Mouse (Mus musculus): ENCODE measurements around the gene Fads2. TPM values are rescaled to one million over a fixed set of nuclear protein-coding genes. Genes with fewer than 3 reads are reported as not detected.

The Fads2 gene
- polyA plus RNA-seq, 1 experiment from 2014 or later = 165 TPM

GRCm38 (mm10) chr19:10071166-10071565 is 30.4 kb downstream of the Fads2 start:
- peak; percentile 36; the same call in 1 of the 2 replicates for ATAC-seq (ENCODE audit: low FRiP score)
- peak overlapping the region; percentile 61 for H3K27ac ChIP-seq (replicated peaks)
- H3K4me2 ChIP-seq = no peak overlapping the region
- no peak overlapping the region for H3K9ac ChIP-seq (replicated peaks)
- peaks cover 94% of the 10 kb centered on the region for H3K36me3 ChIP-seq
- H3K4me1 ChIP-seq = 0 out of 2 replicates have a peak, but pooled peaks cover 4% of the 10 kb centered on the region
- H3K4me3 ChIP-seq (replicated peaks) = no peak overlapping the region
- no peaks in the 10 kb centered on the region for H3K9me3 ChIP-seq (replicated peaks)
- WGBS = 66% methylated on average over 5 of the region's 5 CpGs
- no peaks in the 10 kb centered on the region for H3K27me3 ChIP-seq (replicated peaks)

DNA sequence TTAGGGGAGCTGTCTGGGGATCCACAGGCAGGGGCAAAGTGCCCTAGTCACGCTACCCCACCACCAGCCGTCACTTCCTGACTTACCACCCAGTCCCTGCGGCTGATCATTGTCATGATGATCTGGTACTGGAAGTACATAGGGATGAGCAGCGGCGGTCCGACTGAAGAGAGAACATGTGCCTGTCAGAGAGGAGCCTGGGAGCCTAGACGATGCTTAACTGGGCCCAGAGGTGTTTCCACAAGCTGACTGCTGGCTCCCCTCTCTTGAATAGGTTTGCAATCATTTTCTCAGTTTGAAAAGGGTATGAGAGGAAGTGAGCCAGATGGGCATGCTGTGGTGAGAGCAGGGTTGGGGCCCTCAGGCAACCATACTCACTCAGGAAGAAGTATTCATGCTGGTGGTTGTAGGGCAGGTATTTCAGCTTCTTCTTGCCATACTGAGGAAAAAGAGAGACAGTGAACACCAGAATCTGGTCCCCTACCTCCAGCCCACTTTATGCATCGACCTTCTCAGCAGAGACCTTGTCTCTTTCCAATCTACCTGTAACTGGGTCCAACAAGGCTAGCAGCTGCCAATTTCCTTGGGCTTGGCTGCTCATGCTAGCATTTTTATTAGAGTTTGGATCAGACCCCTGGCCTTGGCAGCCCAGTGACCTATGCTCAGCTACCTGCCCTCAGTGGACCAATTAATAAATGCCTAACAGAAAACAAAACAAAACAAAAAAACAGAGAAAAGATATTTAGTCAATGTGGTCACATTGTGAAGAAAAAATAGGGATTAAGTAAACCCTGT is 31.2 kb downstream of the Fads2 start:
- H3K4me2 ChIP-seq = no peak overlapping the region
- ATAC-seq (ENCODE audit: low FRiP score) = no peak
- no peaks in the 10 kb centered on the region for H3K27me3 ChIP-seq (replicated peaks)
- no peak overlapping the region for H3K4me3 ChIP-seq (replicated peaks)
- H3K4me1 ChIP-seq = 0 out of 2 replicates have a peak, but pooled peaks cover 4% of the 10 kb centered on the region
- H3K9me3 ChIP-seq (replicated peaks) = no peaks in the 10 kb centered on the region
- no peak overlapping the region; the same call in 1 of the 2 replicates for H3K27ac ChIP-seq (replicated peaks)
- peaks cover 94% of the 10 kb centered on the region for H3K36me3 ChIP-seq
- H3K9ac ChIP-seq (replicated peaks) = no peak overlapping the region
- WGBS = 92% methylated on average over 8 of the region's 8 CpGs

DNA sequence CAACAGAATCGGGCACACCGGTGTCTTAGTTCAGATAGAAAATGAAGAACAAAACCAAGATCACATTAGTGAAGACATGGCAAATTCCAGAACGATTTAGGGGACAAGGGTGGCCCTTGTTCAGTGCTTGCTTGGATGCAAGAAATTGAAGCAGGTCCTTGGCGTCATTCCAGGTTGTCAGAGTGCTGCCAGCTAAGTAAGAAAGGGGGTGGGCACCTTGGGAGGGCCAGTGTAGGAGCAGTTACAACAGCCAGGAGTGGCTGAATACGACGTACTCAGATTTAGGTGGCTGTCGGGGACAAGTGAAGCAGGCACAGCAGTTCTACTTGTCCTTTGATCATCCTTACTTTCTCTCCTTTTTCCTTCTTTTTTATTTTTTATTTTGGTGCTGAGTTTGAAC is 33.8 kb downstream of the Fads2 start:
- no peak overlapping the region for H3K27ac ChIP-seq (replicated peaks)
- no peaks in the 10 kb centered on the region for H3K27me3 ChIP-seq (replicated peaks)
- no peak overlapping the region for H3K9ac ChIP-seq (replicated peaks)
- 0 out of 2 replicates have a peak, but pooled peaks cover 7% of the 10 kb centered on the region for H3K4me1 ChIP-seq
- H3K36me3 ChIP-seq = peaks cover 93% of the 10 kb centered on the region
- H3K4me3 ChIP-seq (replicated peaks) = no peak overlapping the region
- 71% methylated on average over 7 of the region's 7 CpGs for WGBS
- ATAC-seq (ENCODE audit: low FRiP score) = no peak
- no peaks in the 10 kb centered on the region for H3K9me3 ChIP-seq (replicated peaks)
- H3K4me2 ChIP-seq = no peak overlapping the region

- H3K9ac ChIP-seq (replicated peaks) = no peak overlapping the region
- H3K9me3 ChIP-seq (replicated peaks) = no peaks in the 10 kb centered on the region
- no peaks in the 10 kb centered on the region for H3K27me3 ChIP-seq (replicated peaks)
- no peak overlapping the region for H3K4me3 ChIP-seq (replicated peaks)
- 0 out of 2 replicates have a peak, but pooled peaks cover 7% of the 10 kb centered on the region for H3K4me1 ChIP-seq
- ATAC-seq (ENCODE audit: low FRiP score) = no peak
- H3K36me3 ChIP-seq = peaks cover 96% of the 10 kb centered on the region
- 95% methylated on average over 3 of the region's 3 CpGs for WGBS
- H3K27ac ChIP-seq (replicated peaks) = no peak overlapping the region
- H3K4me2 ChIP-seq = no peak overlapping the region
Observed at GRCm38 (mm10) chr19:10066502-10066901, 35.0 kb downstream of the Fads2 start.

- no peak for ATAC-seq (ENCODE audit: low FRiP score)
- Histone ChIP-seq H3K9ac (replicated peaks) (no peak overlapping the region), H3K4me1 (0 out of 2 replicates have a peak, but pooled peaks cover 3% of the 10 kb centered on the region), H3K27ac (replicated peaks) (no peak overlapping the region), H3K27me3 (replicated peaks) (no peaks in the 10 kb centered on the region), H3K36me3 (peaks cover 96% of the 10 kb centered on the region), H3K4me3 (replicated peaks) (no peak overlapping the region), H3K9me3 (replicated peaks) (no peaks in the 10 kb centered on the region), H3K4me2 (no peak overlapping the region)
- WGBS = 93% methylated on average over 4 of the region's 4 CpGs
Observed at GRCm38 (mm10) chr19:10066189-10066500, 35.4 kb downstream of the Fads2 start.

- WGBS = 95% methylated on average over 5 of the region's 5 CpGs
- no peaks in the 10 kb centered on the region for H3K9me3 ChIP-seq (replicated peaks)
- peaks cover 92% of the 10 kb centered on the region for H3K36me3 ChIP-seq
- no peak overlapping the region for H3K4me3 ChIP-seq (replicated peaks)
- H3K27me3 ChIP-seq (replicated peaks) = no peaks in the 10 kb centered on the region
- H3K27ac ChIP-seq (replicated peaks) = no peak overlapping the region
- ATAC-seq (ENCODE audit: low FRiP score) = no peak
- no peak overlapping the region for H3K4me2 ChIP-seq
- H3K4me1 ChIP-seq = peaks cover 7% of the 10 kb centered on the region; the same call in 1 of the 2 replicates
- H3K9ac ChIP-seq (replicated peaks) = no peak overlapping the region
Observed at GRCm38 (mm10) chr19:10065465-10066188, 35.9 kb downstream of the Fads2 start.

DNA sequence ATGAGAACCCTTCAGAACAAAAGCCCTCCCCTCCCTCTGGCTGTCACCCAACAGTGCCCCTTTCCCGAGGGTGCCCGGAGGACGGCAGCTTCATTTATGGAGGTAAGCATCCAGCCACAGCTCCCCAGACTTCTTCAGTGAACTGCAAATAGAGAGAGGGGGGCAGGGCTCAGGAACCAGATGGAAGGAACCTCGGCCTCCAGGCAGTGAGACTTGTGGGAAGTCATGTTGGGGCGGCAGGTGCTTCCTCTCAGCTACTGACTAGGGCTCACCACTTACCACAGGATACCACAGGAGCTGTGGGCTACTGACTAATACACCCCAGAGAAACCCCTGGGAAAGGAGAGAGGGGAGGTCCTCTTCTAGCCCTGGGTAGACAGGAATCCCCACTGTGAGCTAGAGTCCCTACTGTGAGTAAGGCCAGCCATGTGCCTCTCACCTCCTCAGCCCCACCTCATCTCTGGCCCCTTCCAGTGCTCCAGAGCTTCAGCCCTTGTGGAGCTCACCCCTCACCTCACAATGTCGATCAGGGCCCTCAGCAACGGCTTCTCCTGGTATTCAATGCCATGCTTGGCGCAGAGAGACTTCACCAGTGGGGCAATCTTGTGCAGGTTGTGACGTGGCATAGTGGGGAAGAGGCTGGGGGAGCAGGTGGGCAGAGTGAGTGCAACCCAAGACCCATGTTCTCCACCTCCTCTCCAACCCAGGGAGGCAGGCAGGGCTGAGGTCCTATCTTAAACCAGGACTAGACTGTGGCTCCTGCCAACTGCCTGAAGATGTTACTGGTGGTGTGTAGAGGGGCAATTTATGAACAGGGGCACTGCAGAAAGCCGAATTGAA is 37.2 kb downstream of the Fads2 start:
- no peak overlapping the region for H3K4me2 ChIP-seq
- H3K9me3 ChIP-seq (replicated peaks) = no peaks in the 10 kb centered on the region
- H3K27me3 ChIP-seq (replicated peaks) = no peaks in the 10 kb centered on the region
- peaks cover 80% of the 10 kb centered on the region for H3K36me3 ChIP-seq
- H3K27ac ChIP-seq (replicated peaks) = 0 out of 2 replicates have a peak overlapping the region, but pooled peaks have one; percentile 35
- H3K9ac ChIP-seq (replicated peaks) = no peak overlapping the region
- H3K4me1 ChIP-seq = peaks cover 7% of the 10 kb centered on the region; the same call in 1 of the 2 replicates
- 77% methylated on average over 10 of the region's 10 CpGs for WGBS
- no peak for ATAC-seq (ENCODE audit: low FRiP score)
- H3K4me3 ChIP-seq (replicated peaks) = no peak overlapping the region

DNA sequence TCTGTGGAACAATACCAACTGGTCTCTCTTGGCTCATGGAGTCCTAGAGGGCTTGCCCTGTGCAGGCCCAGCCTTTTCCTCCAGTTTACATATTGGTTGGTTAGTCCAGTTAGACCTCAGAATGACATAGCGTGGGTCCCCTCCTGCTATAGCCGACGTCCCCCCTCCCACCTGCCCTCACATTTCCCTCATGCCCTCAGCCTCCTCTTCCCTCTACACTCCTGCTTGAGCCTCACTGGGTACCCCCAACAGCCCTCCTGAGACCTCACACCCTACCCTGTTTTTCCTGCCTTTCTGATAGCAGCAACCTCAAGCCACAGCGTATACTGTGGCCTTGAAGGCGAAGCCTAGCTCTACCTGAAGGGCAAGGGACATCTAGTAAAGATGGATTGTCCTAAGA is 38.7 kb downstream of the Fads2 start:
- H3K9ac ChIP-seq (replicated peaks) = no peak overlapping the region
- H3K27ac ChIP-seq (replicated peaks) = no peak overlapping the region
- no peak overlapping the region for H3K4me2 ChIP-seq
- H3K27me3 ChIP-seq (replicated peaks) = no peaks in the 10 kb centered on the region
- no peak overlapping the region for H3K4me3 ChIP-seq (replicated peaks)
- H3K4me1 ChIP-seq = peaks cover 7% of the 10 kb centered on the region; the same call in 1 of the 2 replicates
- H3K36me3 ChIP-seq = peaks cover 70% of the 10 kb centered on the region
- H3K9me3 ChIP-seq (replicated peaks) = no peaks in the 10 kb centered on the region
- no peak for ATAC-seq (ENCODE audit: low FRiP score)
- 93% methylated on average over 5 of the region's 5 CpGs for WGBS

- peaks cover 69% of the 10 kb centered on the region for H3K36me3 ChIP-seq
- WGBS = 92% methylated on average over 8 of the region's 8 CpGs
- no peaks in the 10 kb centered on the region for H3K27me3 ChIP-seq (replicated peaks)
- H3K9me3 ChIP-seq (replicated peaks) = no peaks in the 10 kb centered on the region
- ATAC-seq (ENCODE audit: low FRiP score) = no peak
- H3K9ac ChIP-seq (replicated peaks) = no peak overlapping the region
- H3K27ac ChIP-seq (replicated peaks) = no peak overlapping the region
- peaks cover 7% of the 10 kb centered on the region; the same call in 1 of the 2 replicates for H3K4me1 ChIP-seq
- H3K4me3 ChIP-seq (replicated peaks) = no peak overlapping the region
- H3K4me2 ChIP-seq = no peak overlapping the region
Observed at GRCm38 (mm10) chr19:10062292-10062691, 39.3 kb downstream of the Fads2 start.

GRCm38 (mm10) chr19:10061624-10062023 is 39.9 kb downstream of the Fads2 start:
- H3K9ac ChIP-seq (replicated peaks) = no peak overlapping the region
- no peak for ATAC-seq (ENCODE audit: low FRiP score)
- H3K4me2 ChIP-seq = no peak overlapping the region
- 96% methylated on average over 2 of the region's 2 CpGs for WGBS
- no peaks in the 10 kb centered on the region for H3K27me3 ChIP-seq (replicated peaks)
- peaks cover 7% of the 10 kb centered on the region; the same call in 1 of the 2 replicates for H3K4me1 ChIP-seq
- peaks cover 67% of the 10 kb centered on the region for H3K36me3 ChIP-seq
- no peaks in the 10 kb centered on the region for H3K9me3 ChIP-seq (replicated peaks)
- H3K4me3 ChIP-seq (replicated peaks) = no peak overlapping the region
- no peak overlapping the region for H3K27ac ChIP-seq (replicated peaks)

Data from neural tube, embryonic 15.5 days (tissue).